23 mouse cellular contexts compared by ENCODE assay signal in genomic region chr1:23912988-23913387, GRCm38 (mm10). TPM values are rescaled to one million over a fixed set of nuclear protein-coding genes. Genes with fewer than 3 reads are reported as not detected.
DNase-seq lines count a peak whose midpoint lies in the region; ATAC-seq and TF ChIP-seq lines count a peak whose summit lies in the region.
"Had no signal": no experiment of that assay in that cellular context is flagged by ENCODE, and none has a peak within 500 bp of the region (broad histone marks: within the 10 kb centered on the region; RNA-seq: fewer than 3 reads in every experiment).

No protein-coding gene starts in this region.

- H3K27me3 ChIP-seq in lung, postnatal 0 days (replicated peaks; ENCODE audit: insufficient read depth, low read length): no peaks in the 10 kb centered on the region
- H3K27me3 ChIP-seq: embryonic facial prominence, embryonic 13.5 days; heart, embryonic 13.5 days; hindbrain, embryonic 12.5 days had no signal

- H3K9me3 ChIP-seq in lung, postnatal 0 days (ENCODE audit: low read length): no peaks in the 10 kb centered on the region
- H3K9me3 ChIP-seq: embryonic facial prominence, embryonic 13.5 days; forebrain, embryonic 10.5 days; G1E; heart, embryonic 13.5 days; hindbrain, embryonic 12.5 days had no signal

- WGBS in lung, postnatal 0 days: 72% methylated on average over 2 of the region's 2 CpGs

- H3K9ac ChIP-seq in lung, postnatal 0 days (replicated peaks; ENCODE audit: low read depth): no peak overlapping the region
- H3K9ac ChIP-seq: embryonic facial prominence, embryonic 13.5 days; heart, embryonic 13.5 days; hindbrain, embryonic 12.5 days had no signal

- no peak for TF ChIP-seq EP300 in lung, postnatal 0 days (IDR thresholded peaks at IDR 0.05)

- no peak overlapping the region for H3K27ac ChIP-seq in lung, postnatal 0 days (ENCODE audit: low read length)
- H3K27ac ChIP-seq: embryonic facial prominence, embryonic 13.5 days; forebrain, embryonic 10.5 days; gastrocnemius, adult 2 months; heart, embryonic 13.5 days; hindbrain, embryonic 12.5 days had no signal

- H3K36me3 ChIP-seq in lung, postnatal 0 days (ENCODE audit: insufficient read depth, low read length): no peaks in the 10 kb centered on the region
- H3K36me3 ChIP-seq: embryonic facial prominence, embryonic 13.5 days; heart, embryonic 13.5 days; hindbrain, embryonic 12.5 days had no signal

- H3K4me2 ChIP-seq in lung, postnatal 0 days (replicated peaks; ENCODE audit: low read depth, low read length): no peak overlapping the region
- H3K4me2 ChIP-seq: embryonic facial prominence, embryonic 13.5 days; heart, embryonic 13.5 days; hindbrain, embryonic 12.5 days had no signal

- no peaks in the 10 kb centered on the region; the same call in 1 of the 2 replicates for H3K4me1 ChIP-seq in lung, postnatal 0 days (ENCODE audit: insufficient read depth, low read depth, low read length)
- H3K4me1 ChIP-seq: hindbrain, embryonic 12.5 days had no signal

- TF ChIP-seq POLR2A in brain, embryonic 14.5 days (IDR thresholded peaks at IDR 0.05; ENCODE audit: borderline replicate concordance, extremely low read depth, insufficient read depth, insufficient read length, poor library complexity, severe bottlenecking): no peak

- H3K4me3 ChIP-seq in lung, postnatal 0 days (ENCODE audit: low read depth, low read length): no peak overlapping the region
- H3K4me3 ChIP-seq: embryonic facial prominence, embryonic 13.5 days; forebrain, embryonic 10.5 days; gastrocnemius, adult 2 months; heart, embryonic 13.5 days; hindbrain, embryonic 12.5 days had no signal

- no peak for TF ChIP-seq CTCF in lung, postnatal 0 days (IDR thresholded peaks at IDR 0.05)
- TF ChIP-seq CTCF in brain, embryonic 14.5 days (IDR thresholded peaks at IDR 0.05; ENCODE audit: borderline replicate concordance, extremely low read depth, insufficient read depth, insufficient read length): no peak

- peak; percentile 67 for ATAC-seq in lung, postnatal 0 days
- ATAC-seq: CD4-positive, CD25-positive, alpha-beta regulatory T cell, adult 4 months; forebrain, embryonic 14.5 days; hindbrain, embryonic 16.5 days had no signal

- peak; percentile 75 for DNase-seq in lung, postnatal 0 days (ENCODE audit: low spot score)
- DNase-seq in lung, postnatal 14 days: no peak
- peak; percentile 37 for DNase-seq in NIH3T3 (ENCODE audit: low read depth)
- DNase-seq in brain, embryonic 14.5 days (ENCODE audit: low read depth): peak; percentile 33
- no peak for DNase-seq in kidney, adult 8-10 months
- DNase-seq in natural killer cell, adult 2 months (ENCODE audit: low spot score in 2 of 2): no peak
- DNase-seq: adrenal gland, postnatal 10 days; B cell, adult 2 months; cerebellum, adult 11-12 months; cerebellum, adult 9-10 months; cerebellum, postnatal 25 days; gastrocnemius, adult 2 months; gastrocnemius, postnatal 25 days; heart, adult 11 months; heart, postnatal 36 days had no signal

RNA-seq across cellular contexts. Expression of gene Smap1, which starts 9.1 kb away (rescaled TPM):
- polyA plus RNA-seq in lung, postnatal 0 days (2015; fragmentation: Nextera tagmentation; extraction: Ambion mirVana): 55.1 and 56.7 TPM in 2 replicates
- 124 and 156 TPM in 2 replicates for polyA plus RNA-seq in brain, embryonic 14.5 days (2012; rRNA removed)

Comparison
In these comparisons a context has a peak if more than half of its experiments do, and no peak if none do; other contexts are left out.
1. DNase-seq: peak in lung, postnatal 0 days (single experiment), NIH3T3 (single experiment) and brain, embryonic 14.5 days (single experiment); none in lung, postnatal 14 days (single experiment), kidney, adult 8-10 months (0 of 2) and natural killer cell, adult 2 months (0 of 2).